Mouse (Mus musculus) lung, adult 2 months (tissue): ENCODE results near the gene Pcbp4.

ENCODE experiments used
- CTCF ChIP-seq: fragments of 200-500 bp; IDR thresholded peaks from 2 replicates; pipeline ENCODE4 v1.5.1; 2011; ENCODE audit warnings: mild to moderate bottlenecking, low read length, control low read depth; ENCODE audit not compliant: insufficient read depth
- POLR2A ChIP-seq: fragments of 200-500 bp; IDR thresholded peaks from 2 replicates; pipeline ENCODE4 v1.6.1; 2011; ENCODE audit warnings: low read depth, mild to moderate bottlenecking, control low read depth, low read length, borderline replicate concordance; ENCODE audit errors: extremely low read depth

DNA sequence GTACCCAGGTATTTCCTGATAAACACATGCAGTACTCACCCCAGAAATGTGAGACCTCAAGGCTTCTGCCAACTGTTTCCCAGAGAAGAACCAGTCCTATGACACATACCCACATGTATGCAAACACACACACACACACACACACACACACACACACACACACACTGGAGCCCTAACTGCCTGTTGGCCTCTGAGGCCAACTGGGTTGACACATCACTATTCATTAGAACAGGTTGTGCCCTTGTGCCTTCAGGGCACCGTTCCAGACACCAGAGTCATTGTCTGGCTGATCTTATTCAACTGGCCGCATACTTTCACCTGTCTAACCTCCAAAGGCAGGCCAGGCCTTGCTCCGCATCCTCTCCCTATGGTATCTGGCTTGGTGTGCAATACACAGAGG lies 40.9 kb upstream of the Pcbp4 start:
- TF ChIP-seq CTCF, result no peak
- no peak for TF ChIP-seq POLR2A
